Comparison of ENCODE assay signal across 16 mouse cellular contexts in the genomic region with DNA sequence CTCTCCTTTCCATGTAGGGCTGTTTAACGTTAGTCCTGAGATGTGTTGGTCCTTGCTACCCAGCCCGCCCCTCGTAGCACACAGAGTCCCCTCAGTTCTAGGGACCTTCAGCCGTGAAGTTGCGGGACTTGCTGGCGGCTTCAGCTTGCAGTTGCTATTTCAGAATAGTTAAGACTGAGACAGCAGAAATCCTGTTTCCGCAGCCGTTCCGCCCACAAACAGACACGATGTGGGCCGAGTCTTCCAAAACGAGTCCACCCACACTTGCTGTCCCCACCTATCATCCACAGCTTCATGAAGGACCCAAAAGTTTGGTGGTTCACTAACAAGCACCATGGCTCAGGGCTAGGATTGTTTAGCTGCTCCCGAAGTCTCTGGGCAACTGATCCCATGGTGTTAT. TPM values are rescaled to one million over a fixed set of nuclear protein-coding genes. Genes with fewer than 3 reads are reported as not detected.
DNase-seq lines count a peak whose midpoint lies in the region; ATAC-seq and TF ChIP-seq lines count a peak whose summit lies in the region.
"Had no signal": no experiment of that assay in that cellular context is flagged by ENCODE, and none has a peak within 500 bp of the region (broad histone marks: within the 10 kb centered on the region; RNA-seq: fewer than 3 reads in every experiment).

No protein-coding gene starts in this region.

- no peak overlapping the region for H3K27ac ChIP-seq in bone marrow, adult 2 months (ENCODE audit: control insufficient read depth, insufficient read depth, low read depth, low read length, poor library complexity)
- H3K27ac ChIP-seq in midbrain, embryonic 10.5 days (replicated peaks): no peak overlapping the region
- no peak overlapping the region for H3K27ac ChIP-seq in forebrain, embryonic 12.5 days
- H3K27ac ChIP-seq: heart, adult 2 months; limb, embryonic 12.5 days; lung, embryonic 15.5 days had no signal

- H3K4me1 ChIP-seq in bone marrow, adult 2 months (ENCODE audit: control insufficient read depth, insufficient read depth, low read length): no peaks in the 10 kb centered on the region
- H3K4me1 ChIP-seq in midbrain, embryonic 10.5 days: no peaks in the 10 kb centered on the region
- no peaks in the 10 kb centered on the region for H3K4me1 ChIP-seq in forebrain, embryonic 12.5 days
- H3K4me1 ChIP-seq: limb, embryonic 12.5 days; lung, embryonic 15.5 days had no signal

- WGBS in bone marrow, adult 2 months: 69% methylated on average over 13 of the region's 13 CpGs
- 90% methylated on average over 13 of the region's 13 CpGs for WGBS in midbrain, embryonic 10.5 days
- 94% methylated on average over 13 of the region's 13 CpGs for WGBS in forebrain, embryonic 12.5 days

- no peak overlapping the region for H3K9ac ChIP-seq in forebrain, embryonic 12.5 days
- H3K9ac ChIP-seq: limb, embryonic 12.5 days; lung, embryonic 15.5 days had no signal

- peak; percentile 13 for ATAC-seq in frontal cortex, adult (ENCODE audit: low TSS enrichment)
- no peak for ATAC-seq in forebrain, embryonic 12.5 days (ENCODE audit: low FRiP score)
- ATAC-seq: inflammation-experienced regulatory T-cells, adult 6 months had no signal

- peak overlapping the region; percentile 43 for H3K4me3 ChIP-seq in bone marrow, adult 2 months (replicated peaks; ENCODE audit: control insufficient read depth, low read depth, low read length)
- H3K4me3 ChIP-seq in midbrain, embryonic 10.5 days: no peak overlapping the region
- no peak overlapping the region for H3K4me3 ChIP-seq in forebrain, embryonic 12.5 days (replicated peaks)
- H3K4me3 ChIP-seq: erythroblast, embryonic 14.5 days; heart, adult 2 months; limb, embryonic 12.5 days; lung, embryonic 15.5 days had no signal

- H3K4me2 ChIP-seq in forebrain, embryonic 12.5 days: no peak overlapping the region
- H3K4me2 ChIP-seq: limb, embryonic 12.5 days; lung, embryonic 15.5 days had no signal

- no peaks in the 10 kb centered on the region for H3K27me3 ChIP-seq in midbrain, embryonic 10.5 days (ENCODE audit: low read depth, poor library complexity, severe bottlenecking)
- H3K27me3 ChIP-seq in forebrain, embryonic 12.5 days: no peaks in the 10 kb centered on the region
- H3K27me3 ChIP-seq: limb, embryonic 12.5 days; lung, embryonic 15.5 days had no signal

- peaks cover 50% of the 10 kb centered on the region for H3K36me3 ChIP-seq in midbrain, embryonic 10.5 days
- peaks cover 34% of the 10 kb centered on the region for H3K36me3 ChIP-seq in forebrain, embryonic 12.5 days (replicated peaks)
- H3K36me3 ChIP-seq: lung, embryonic 15.5 days had no signal

- DNase-seq in frontal cortex, postnatal 10 days (ENCODE audit: low spot score in 2 of 2): no peak
- peak; percentile 73 to 86 for DNase-seq in frontal cortex, postnatal 36 days (ENCODE audit: low spot score in 2 of 2)
- peak; percentile 80 to 82 for DNase-seq in right cerebral cortex, adult 2 months (ENCODE audit: low spot score in 2 of 2)
- no peak for DNase-seq in c-Kit-positive CD71-positive TER-119-positive erythroid progenitor cells, embryonic 14.5 days (ENCODE audit: low spot score)
- no peak for DNase-seq in midbrain, embryonic 10.5 days (ENCODE audit: low spot score)
- DNase-seq: heart, adult 2 months; heart, postnatal 36 days; kidney, postnatal 10 days had no signal

- no peak for TF ChIP-seq POLR2A in bone marrow, adult 2 months (IDR thresholded peaks at IDR 0.05; ENCODE audit: borderline replicate concordance, control insufficient read depth, low read depth, low read length)

- peaks cover 9% of the 10 kb centered on the region; the same call in 1 of the 2 replicates for H3K9me3 ChIP-seq in midbrain, embryonic 10.5 days (replicated peaks)
- H3K9me3 ChIP-seq in forebrain, embryonic 12.5 days: no peaks in the 10 kb centered on the region; the same call in 1 of the 2 replicates
- H3K9me3 ChIP-seq: lung, embryonic 15.5 days had no signal

- TF ChIP-seq CTCF in bone marrow, adult 2 months (IDR thresholded peaks at IDR 0.05; ENCODE audit: control insufficient read depth, insufficient read depth, low read length): no peak

RNA-seq across cellular contexts. Expression of gene F7, which starts 40.6 kb away (rescaled TPM):
- 0.86 and 1.3 TPM in 2 replicates for polyA plus RNA-seq in bone marrow, adult 2 months (2011; ENCODE audit: insufficient read depth, insufficient read length, low replicate concordance, missing spikeins)
- 0.06 and 0.09 TPM in 2 replicates for polyA plus RNA-seq in midbrain, embryonic 10.5 days (2016; fragmentation: Nextera tagmentation; extraction: Ambion mirVana)
- 0.10 TPM in 2 replicates for polyA plus RNA-seq in forebrain, embryonic 12.5 days (2016; fragmentation: Nextera tagmentation; extraction: Ambion mirVana)
- polyA plus RNA-seq: C2C12; inflammation-experienced regulatory T-cells, adult 6 months; limb, embryonic 12.5 days had no signal

RNA-seq across cellular contexts. Expression of gene F10, which starts 51.8 kb away (rescaled TPM):
- polyA plus RNA-seq in bone marrow, adult 2 months (2011; ENCODE audit: insufficient read depth, insufficient read length, low replicate concordance, missing spikeins): 8.0 and 27.9 TPM in 2 replicates
- polyA plus RNA-seq in midbrain, embryonic 10.5 days (2016; fragmentation: Nextera tagmentation; extraction: Ambion mirVana): 0.98 and 1.4 TPM in 2 replicates
- 0.21 and 0.22 TPM in 2 replicates for polyA plus RNA-seq in forebrain, embryonic 12.5 days (2016; fragmentation: Nextera tagmentation; extraction: Ambion mirVana)
- polyA plus RNA-seq: C2C12; inflammation-experienced regulatory T-cells, adult 6 months had no signal

Comparison
In these comparisons a context has a peak if more than half of its experiments do, and no peak if none do; other contexts are left out.
1. DNase-seq: peak in frontal cortex, postnatal 36 days (2 of 2) and right cerebral cortex, adult 2 months (2 of 2); none in frontal cortex, postnatal 10 days (0 of 2), c-Kit-positive CD71-positive TER-119-positive erythroid progenitor cells, embryonic 14.5 days (single experiment) and midbrain, embryonic 10.5 days (single experiment).